Mouse (Mus musculus) layer of hippocampus, adult 6 months (tissue): ENCODE data around the gene B230118H07Rik. TPM values are rescaled to one million over a fixed set of nuclear protein-coding genes. Genes with fewer than 3 reads are reported as not detected.

Experiments used
- long read RNA-seq, 2 experiments: library from polyadenylated mRNA; unstranded; transcript quantifications; one replicate each; pipeline ENCODE4 v2.0.0; 2019 to 2020
- polyA plus RNA-seq: library from polyadenylated mRNA; unstranded; fragments of <200 nt; fragmentation: Nextera tagmentation; gene quantifications from 2 replicates; pipeline ENCODE4 v1.2.3, GENCODE M21; 2021

The B230118H07Rik gene
- 111 and 122 TPM in 2 replicates for polyA plus RNA-seq
- long read RNA-seq, experiment 1, transcript B230118H07Rik-203 (7 exons, 2,273 nt): major isoform, 74 of 85 reads
- long read RNA-seq, experiment 1, partial matches to known transcripts: 7 of 85 reads
- long read RNA-seq, experiment 1, other reads (novel, unspliced or antisense): 4 of 85 reads
- long read RNA-seq, experiment 2, transcript B230118H07Rik-203 (7 exons, 2,273 nt): major isoform, 63 of 71 reads
- long read RNA-seq, experiment 2, partial matches to known transcripts: 0 of 71 reads
- long read RNA-seq, experiment 2, other reads (novel, unspliced or antisense): 6 of 71 reads

GRCm38 (mm10) chr2:101649114-101649671 lies at the start of gene B230118H07Rik, which contains the start of gene Rag1:
TSS of gene B230118H07Rik (minus strand) at chr2:101649532.
TSS of gene Rag1 (minus strand) at chr2:101649501.

GRCm38 (mm10) chr2:101678236-101679021 lies 29.1 kb upstream of the B230118H07Rik start, which contains the start of gene Traf6:
TSS of gene Traf6 (plus strand) at chr2:101678429.

GRCm38 (mm10) chr2:101624526-101624925 lies 24.8 kb downstream of the B230118H07Rik start, which contains the start of gene Rag2:
TSS of gene Rag2 (plus strand) at chr2:101624718.

Other genes starting within 250 kb of the B230118H07Rik start
- gene Rag2, start 24.8 kb downstream of the B230118H07Rik start, polyA plus RNA-seq: not detected in 2 replicates
- gene Rag1, start within 50 bp of the B230118H07Rik start, polyA plus RNA-seq: 0.03 TPM in 1 of 2 replicates, not detected in the other
- 6.1 and 7.5 TPM in 2 replicates for gene Traf6, start 28.9 kb upstream of the B230118H07Rik start, polyA plus RNA-seq
- gene Prr5l, start 233.5 kb upstream of the B230118H07Rik start, polyA plus RNA-seq: 7.5 and 8.1 TPM in 2 replicates
- gene Commd9, start 236.7 kb upstream of the B230118H07Rik start, polyA plus RNA-seq: 67.3 and 71.3 TPM in 2 replicates